Mouse (Mus musculus): ENCODE data around the gene Mtnr1b. TPM values are rescaled to one million over a fixed set of nuclear protein-coding genes. Genes with fewer than 3 reads are reported as not detected.

Gene Mtnr1b
- not detected in 2 replicates for polyA plus RNA-seq (2015; fragmentation: Nextera tagmentation; extraction: Ambion mirVana)

GRCm38 (mm10) chr9:15874506-15875160, at the start of gene Mtnr1b:
Gene Mtnr1b (minus strand): TSS chr9:15874556.

Other genes starting within 250 kb of the Mtnr1b start
- 0.13 and 0.27 TPM in 2 replicates for gene Deup1, start 246.6 kb downstream of the Mtnr1b start, polyA plus RNA-seq (2015; fragmentation: Nextera tagmentation; extraction: Ambion mirVana)
- gene Slc36a4, start 164.8 kb downstream of the Mtnr1b start, polyA plus RNA-seq (2015; fragmentation: Nextera tagmentation; extraction: Ambion mirVana), result 7.1 and 7.2 TPM in 2 replicates

All from skeletal muscle tissue, postnatal 0 days (tissue).